Mouse (Mus musculus): ENCODE results near the gene Hsd11b1.
A peak's percentile ranks its signal among the peaks of the same experiment; 100 is the strongest.
"Not testable (repeated sequence)": the region's sequence is repeated elsewhere in the genome, so short reads cannot be mapped to it uniquely, and the experiment has no call there.

The Hsd11b1 gene

DNA sequence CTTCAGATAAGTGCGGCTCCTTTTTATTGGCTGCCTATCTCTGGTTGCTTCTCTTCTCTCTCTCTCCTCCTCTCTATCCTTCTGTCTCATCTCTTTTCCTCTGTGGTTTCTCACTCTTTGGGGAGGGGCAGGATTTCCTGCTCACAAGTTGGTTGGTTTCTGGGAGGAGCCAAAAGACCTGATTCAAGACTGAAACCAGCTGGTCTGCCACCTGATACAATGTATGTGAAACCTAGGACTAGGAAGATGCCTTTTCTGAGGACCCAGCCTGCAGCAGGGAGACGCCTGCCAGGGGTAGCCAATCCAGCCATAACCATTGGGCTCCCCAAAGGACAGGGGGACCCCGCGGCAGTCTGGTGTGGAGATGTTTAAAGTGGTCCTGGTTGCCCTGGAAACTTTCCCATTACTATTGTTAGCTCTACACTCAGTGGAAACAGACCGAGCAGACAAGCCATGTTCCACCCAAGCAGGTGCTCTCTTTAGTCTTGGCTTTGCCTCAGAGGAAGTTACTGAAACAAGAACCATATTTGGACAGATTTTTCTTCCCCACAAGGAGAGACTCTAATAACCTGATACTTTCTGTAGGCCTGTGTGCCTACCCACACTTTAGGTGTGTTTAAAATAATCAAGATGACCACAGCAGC is at the start of gene Hsd11b1:
Gene Hsd11b1 (minus strand): TSS at position 121 of the 644 bp plus-strand sequence.
- peak; percentile 31 to 35 for DNase-seq

DNA sequence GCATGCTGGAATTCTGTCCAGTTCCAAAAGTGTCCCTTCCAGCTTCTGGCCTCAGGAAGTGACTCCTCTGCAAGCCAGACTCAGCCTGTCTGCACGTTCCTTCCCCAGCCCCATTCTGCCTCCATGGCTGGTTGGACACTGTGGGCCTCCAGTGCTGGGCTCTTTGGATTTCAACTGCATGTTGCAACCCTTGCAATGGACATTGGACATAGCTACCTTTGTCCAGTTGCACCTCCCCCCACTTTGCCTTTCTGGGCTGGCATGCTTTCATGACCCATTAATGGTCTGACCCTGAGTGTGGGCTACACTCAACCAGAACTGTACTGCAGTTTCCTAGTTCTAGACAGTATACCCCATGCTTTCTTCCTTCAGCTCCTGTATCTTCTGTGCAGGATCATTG is 47.7 kb upstream of the Hsd11b1 start:
- DNase-seq, result no peak

DNA sequence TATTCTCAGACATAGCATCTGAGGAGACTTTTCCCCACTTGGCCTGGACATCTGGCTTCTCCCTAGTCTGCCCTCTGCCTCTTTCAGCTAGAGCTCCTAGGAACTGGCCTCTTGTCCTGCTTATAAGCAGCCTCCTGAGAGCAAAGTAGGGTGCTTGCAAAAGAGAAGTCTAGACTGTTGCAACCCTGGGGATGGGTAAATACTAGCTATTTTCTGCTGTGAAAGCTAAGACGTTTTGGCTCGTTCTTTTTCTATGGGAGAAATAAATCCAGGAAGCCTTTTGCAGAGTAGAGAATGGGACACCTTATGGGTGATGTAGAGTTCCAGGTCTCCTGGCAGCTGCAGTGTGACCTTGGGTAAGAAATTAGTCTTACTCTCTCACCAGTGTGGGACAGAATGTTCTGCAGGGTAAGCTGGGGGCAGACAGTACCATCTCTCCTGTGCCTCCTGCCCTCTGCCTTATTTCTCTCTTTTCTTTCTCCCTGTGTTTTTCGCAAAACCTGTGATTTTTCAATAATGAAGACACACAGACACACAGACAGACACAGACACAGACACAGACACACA is 46.7 kb upstream of the Hsd11b1 start:
- DNase-seq, result no peak

DNA sequence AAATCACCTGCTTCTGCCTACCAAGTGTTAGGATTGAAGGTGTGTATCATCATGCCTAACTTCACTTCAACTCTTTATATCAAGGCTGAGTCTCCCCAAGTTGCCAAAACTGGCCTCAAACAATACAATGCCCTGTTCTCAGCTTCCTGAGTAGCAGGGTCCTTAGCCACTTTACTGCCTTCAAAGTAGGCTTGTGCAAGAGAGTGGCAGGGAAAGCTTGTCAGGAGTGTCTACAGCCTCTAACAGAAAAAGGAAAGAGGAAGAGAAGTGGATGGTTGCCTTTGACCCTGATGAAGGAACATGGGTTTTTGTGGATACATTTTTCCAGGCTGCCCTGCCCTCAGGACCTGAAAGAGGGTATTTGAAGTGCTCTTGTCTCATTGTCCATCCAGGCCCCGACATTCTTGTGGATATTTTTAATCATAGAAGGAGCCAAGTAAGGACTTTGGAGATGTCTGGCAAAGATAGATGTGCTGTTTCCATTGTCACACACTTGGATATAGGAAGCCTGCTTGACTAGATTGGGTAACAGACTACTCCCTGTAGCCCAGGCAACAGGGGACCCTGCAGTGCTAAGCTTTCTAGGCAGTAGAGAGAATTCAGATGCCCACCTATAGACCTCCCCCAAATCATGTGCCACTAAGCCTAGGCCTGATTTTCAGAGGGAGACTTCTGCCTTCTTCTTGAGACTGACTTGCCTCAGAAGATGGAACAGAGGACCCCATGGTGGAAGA is 46.1 kb upstream of the Hsd11b1 start:
- no peak for DNase-seq

DNA sequence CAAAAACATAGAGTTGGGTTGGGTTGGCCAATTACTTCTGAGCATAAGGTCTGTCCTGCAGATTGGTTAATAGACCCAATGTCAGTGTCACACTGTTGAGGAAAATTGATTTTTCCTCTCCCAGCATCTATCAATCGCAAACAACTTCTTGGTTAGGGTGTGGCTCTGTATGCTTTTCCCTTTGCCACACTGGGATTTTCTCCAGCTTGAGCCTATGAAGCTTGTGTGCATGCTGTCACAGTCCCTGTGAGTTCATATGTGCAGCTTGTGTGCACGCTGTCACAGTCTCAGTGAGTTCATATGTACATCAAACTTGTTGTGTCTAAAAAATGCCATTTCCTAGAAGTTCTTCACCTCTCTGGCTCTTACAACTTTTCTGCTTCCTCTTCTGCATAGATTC is 43.0 kb upstream of the Hsd11b1 start:
- no peak for DNase-seq

DNA sequence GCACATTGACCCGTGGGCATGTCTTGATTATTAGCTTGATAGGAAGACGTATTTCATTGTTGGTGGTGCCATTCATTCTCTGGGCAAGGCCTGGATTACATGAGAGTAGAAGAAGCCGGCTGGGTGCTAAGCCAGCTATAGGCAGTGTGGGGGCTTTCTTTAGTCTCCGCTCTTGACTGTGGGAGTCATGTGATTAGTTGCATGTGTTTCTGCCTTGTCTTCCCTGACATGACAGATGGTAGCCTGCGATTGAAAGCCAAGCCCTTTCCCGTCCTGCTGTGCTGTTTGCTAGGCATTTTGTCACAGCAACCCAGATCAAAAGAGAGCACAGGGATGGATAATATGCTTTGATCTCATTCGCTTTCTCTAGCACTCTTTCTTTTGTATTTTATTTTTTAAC is 41.5 kb upstream of the Hsd11b1 start:
- peak; percentile 79 to 83 for DNase-seq

DNA sequence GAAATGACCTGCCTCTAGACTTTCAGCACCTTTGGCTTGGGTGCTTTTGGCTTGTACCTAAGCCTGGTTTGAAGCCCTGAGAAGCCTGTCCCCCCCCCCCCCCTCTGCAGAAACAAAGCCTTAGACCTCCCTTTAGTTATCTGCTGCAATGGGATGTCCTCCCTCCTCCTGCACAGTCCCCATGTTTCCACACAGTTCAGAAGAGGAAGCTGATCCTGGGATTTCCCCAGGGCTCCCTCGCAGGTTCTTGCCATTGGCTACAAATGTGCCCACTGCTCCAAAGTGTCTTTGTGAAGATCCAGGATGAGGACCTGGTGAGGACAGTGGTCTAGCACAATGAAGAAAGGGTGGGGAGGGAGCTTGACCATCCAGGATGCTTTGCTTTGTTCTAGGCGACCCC is 39.2 kb upstream of the Hsd11b1 start:
- DNase-seq, result no peak

DNA sequence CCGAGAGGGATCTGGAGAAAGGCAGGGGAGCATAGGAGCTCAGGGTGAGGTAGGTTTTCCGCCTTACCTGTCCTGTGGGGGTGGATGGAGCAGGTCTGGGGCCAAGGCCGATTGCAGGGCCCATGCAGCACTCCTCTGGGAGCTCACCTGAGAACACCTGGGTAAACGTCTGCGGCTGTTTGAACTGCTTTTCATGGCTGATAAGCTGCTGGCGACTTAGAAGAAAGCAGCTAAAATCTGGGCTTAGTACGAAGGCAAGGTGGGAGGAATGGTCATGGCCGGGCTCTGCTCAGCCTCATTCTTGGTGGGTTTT is 38.2 kb upstream of the Hsd11b1 start:
- DNase-seq, result no peak

DNA sequence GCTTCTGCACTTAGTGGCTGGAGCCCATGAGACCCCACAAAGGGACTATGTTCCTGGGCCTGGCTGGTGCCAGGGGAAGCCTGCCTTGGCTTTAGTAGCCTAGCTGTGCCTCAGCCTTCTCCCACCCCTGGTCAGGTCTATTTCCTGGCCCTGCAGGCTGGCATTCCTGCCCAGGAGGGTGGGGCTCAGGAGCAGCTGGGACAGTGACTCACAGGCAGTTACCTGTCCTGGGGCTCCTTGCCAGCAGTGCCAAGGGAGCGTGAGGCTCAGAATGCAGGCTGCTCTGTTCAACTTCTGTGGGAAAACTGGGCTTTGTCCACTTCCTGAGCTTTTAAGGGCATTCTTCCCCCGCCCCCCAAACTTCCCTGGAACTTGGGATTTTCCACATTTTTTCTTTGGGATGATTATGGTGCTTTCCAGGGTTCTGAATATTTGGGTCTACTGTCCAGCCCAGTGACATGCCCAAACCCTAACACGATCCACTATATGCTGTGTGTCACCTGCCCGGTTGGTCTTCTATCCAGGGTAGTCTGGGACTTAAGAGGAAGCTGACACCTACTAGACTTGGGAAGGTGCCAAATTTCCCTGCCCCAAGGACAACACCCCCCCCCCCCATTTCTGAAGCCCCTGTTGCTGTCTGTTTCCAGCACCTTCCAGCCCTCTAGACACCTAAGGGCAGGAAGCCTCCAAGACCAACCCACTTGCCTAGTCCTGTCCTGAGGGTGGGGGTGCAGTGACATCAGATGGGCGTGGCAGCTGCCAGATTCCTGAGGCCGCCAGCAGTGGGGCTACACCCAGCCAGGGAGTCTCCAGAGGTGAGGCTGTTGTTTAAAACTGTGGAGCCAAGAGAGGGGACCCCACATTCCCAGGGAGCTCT is 37.6 kb upstream of the Hsd11b1 start:
- DNase-seq, result peak in 1 of 2 experiments; percentile 31

DNA sequence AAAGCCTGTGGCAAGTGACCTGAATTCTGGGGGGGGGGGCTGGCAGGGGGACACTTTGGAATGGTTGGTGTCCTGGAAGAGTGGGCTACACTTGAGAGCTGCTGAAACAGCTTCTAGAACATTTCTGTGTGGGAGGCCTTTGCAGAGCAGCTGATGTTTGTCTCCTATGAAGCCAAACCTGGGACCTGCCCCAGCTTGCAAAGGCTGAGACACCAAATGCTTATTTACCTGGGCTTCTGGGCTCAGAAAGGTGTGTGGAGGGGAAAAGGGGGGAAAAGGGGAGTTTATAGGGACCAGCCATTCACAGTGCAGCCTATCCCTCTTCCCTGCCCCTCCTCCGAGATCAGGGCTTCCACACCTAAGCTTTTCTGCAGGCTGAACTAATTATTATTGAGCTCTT is 36.1 kb upstream of the Hsd11b1 start:
- no peak for DNase-seq

DNA sequence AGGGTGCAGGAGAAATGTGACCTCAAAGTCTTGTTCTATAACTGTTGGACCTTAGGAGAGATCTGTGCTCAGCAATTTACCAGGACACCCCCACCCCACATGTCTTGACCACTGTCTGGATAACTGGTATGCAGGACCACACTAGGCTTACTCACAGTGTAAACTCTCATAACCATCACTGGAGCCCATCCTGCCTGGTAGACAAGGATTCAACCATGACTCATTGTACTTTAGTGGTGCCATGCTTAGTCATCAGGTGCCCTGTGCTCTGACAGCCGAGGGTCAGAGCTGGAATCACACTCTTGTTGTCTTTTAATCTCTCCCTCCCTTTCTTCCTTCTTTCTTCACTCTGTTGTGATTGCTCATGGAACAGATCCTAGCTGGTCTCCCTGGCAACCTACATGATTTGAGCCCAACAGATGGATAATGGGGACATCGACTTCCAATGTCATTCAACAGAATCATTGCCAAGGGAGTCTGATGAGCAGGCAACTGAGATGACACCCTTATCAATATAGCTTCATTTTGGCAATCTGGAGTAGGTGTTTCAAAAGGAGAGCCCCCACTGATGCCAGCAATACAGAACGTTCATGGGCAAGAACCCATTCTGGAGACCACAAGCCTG is 34.4 kb upstream of the Hsd11b1 start:
- peak in 1 of 2 experiments; percentile 28 for DNase-seq

DNA sequence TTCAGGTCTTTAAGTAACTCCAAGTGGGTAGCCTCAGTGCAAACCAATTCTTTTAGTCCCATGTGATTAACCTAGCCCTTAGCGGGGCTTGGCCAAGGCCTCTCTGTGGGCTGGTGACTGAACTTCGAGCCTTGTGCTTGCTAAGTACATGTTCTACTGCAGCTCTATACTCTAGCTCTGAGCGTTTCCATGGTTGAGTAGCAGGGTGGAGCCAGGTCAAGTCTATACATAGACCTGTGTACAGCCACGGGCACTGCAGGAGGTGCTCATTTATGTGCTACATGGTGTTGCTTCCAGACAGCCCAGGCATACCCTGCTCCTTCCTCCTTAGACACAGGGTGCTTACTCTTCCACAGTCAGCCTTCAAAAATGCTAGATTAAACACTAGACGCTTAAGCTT is 32.0 kb upstream of the Hsd11b1 start:
- DNase-seq, result no peak

DNA sequence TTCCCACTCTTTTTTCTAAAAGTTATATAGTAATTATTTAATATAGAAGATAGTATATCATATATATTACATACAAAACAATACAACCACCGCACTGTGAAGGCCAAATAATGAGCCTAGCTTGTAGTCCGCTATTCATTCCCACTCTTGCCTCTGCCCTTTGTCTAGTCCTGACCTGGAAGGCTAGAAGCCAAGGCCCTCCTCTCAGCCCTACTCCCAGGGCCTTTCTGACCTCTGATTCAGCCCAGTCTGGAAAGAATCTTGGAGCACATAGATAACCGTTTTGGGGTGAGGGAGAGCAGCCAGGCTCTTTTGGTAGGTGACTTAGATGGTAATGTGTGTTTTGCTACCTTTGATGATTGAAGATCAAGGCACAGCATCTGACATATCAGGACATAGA is 30.1 kb upstream of the Hsd11b1 start:
- no peak for DNase-seq

DNA sequence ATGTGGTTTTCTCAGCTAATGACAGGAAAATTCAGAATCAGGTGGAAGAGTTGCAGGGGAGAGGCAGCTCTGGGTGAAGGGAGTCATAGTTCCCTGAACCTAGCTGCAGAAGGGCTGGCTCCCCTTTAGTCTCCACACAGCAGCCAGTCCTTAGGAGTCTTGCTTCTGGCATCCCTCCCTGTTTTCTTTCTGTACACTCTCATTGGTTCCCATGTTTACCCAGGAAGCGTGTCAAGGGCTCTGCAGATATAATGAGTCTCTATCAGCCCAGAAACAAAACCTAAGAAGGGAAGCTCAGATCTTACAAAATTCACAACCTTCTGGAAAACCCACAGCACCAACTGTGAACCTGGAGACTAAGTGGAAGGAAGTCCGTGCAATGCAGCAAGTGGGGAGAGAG is 29.2 kb upstream of the Hsd11b1 start:
- no peak for DNase-seq

DNA sequence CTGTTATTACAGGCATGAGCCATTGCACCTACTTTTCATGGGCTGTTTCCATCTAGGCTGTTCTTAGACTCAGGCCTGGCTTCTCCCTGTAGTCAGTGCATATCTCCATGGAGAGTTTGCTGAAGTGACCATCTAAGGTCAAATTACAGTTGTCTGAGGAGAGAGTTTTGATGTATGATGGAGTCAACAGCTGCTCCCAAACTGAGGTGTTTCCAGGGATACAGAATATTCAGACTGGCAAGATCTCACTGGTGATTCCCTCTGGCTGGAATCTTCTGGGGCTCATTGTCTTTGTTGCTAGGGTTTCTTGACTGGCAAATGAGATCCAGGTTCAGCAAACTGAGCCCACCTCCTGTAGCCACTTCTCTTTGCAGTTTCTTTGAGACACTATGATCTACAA is 26.8 kb upstream of the Hsd11b1 start:
- DNase-seq, result no peak

DNA sequence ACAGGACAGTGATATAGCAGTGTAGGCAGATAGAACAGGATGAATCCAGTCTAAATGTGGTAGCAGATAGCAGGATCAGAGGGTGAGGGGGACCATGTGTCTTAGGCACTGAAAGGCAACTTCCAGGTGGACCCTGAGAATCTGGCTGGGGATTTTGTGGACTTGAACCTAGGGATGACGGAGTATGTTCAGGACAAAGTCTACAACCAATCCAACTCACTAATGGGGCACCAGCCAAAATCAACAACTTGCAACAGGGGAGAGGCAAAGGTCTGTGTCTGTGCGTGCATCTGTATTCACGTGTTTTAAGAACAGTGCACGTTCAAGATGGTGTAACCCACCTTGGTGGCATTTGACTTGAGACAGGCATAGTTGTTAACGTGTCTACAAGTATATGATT is 26.0 kb upstream of the Hsd11b1 start:
- no peak for DNase-seq

DNA sequence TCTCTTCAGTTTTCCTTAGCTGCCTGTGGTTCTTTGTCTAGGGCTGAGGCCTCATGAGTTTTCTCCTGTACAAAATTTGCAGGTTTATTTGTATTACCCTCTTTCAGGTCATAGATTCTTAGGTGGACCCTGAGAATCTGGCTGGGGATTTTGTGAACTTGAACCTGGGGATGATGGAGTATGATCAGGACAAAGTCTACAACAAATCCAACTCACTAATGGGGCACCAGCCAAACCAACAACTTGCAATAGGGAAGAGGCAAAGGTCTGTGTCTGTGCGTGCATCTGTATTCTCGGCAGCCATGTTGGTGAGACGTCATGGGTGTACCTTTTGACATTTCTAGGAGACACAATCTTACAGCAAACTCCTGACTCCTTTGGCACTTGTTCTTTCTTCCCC is 25.2 kb upstream of the Hsd11b1 start:
- no peak for DNase-seq

DNA sequence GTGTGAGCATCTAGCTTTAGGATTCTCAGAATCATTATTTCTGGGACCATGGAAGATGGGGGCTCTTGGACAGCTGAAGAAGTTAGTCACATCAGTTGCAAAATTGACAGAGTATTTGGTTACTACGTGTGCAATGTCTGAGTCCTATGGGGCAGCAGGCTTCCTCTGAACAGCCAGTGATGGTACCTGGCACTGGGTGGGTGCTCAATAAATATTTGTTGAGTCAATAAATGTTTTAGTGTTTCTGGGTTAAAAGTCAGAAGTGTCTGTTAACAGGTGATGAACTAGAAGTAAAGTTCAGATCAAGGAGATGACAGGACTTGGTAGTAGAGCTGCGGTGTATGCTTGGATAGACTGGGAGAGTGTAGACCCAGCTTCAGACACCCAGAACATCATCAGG is 23.7 kb upstream of the Hsd11b1 start:
- DNase-seq, result no peak

DNA sequence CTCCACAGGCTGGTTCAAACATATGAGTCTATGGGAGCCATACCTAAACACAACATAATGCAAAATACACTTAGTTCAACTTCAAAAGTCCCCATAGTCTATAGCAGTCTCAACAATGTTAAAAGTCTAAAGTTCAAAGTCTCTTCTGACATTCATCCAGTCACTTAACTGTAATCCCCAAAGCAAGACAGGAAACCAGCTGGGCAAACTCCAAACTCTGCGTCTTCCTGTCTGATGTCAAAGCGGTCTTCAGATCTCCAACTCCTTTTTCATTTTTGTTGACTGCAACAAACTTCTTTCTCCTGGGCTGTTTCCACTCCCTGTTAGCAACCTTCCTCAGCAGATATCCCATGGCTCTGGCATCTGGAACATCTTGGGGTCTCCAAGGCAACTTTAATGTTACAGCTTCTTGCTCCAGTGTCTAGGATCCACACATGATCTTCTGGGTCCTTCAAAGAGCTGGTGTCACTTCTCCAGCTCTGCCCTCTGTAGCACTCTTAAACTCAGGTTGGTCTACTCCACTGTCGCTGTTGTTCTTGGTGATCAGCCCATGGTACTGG is 22.0 kb upstream of the Hsd11b1 start:
- DNase-seq, result not testable (repeated sequence)

DNA sequence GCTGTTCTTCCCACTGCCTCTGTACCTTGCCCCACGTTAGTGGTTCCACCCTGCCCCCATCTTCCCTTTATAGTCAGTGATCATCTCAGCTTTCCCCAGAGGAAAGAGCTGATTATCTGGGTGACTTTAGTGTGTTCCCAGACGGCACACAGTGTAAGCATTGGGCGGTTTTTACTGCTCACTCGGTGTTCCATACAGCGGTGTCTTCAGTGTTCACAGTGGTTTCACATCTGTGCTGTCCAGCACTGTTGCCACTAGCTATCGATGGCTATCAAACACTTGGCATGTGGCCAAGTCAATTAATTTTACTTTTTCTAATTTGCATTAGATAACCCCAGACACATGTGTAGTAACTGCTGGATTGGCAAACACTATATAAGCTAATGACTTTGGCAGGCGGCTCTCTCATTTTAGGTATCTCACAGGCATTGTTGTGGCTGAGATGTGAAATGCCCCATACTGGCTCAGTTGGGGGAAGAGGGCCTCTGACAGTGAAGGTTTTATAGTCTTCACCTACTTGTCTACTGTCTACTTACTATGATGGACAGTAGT is 20.4 kb upstream of the Hsd11b1 start:
- DNase-seq, result no peak

DNA sequence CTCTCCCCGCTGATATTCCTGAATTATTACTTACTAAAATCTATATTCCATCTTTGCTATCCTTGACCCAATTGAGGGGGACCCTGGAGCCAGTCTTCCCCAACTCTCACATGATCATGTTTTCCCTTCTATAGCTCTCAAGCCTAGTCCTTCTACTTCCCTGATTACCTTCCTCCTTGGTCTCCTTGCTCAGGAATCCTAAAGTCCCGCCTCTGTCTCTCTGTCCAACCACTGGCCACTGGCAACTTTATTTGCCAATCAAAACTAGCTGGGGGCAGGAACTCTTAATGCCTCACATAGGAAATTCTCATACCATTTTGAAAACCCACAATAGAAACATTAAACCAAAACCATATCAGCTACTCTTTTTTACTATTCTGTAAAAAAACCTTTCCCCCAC is 17.5 kb upstream of the Hsd11b1 start:
- DNase-seq, result no peak

DNA sequence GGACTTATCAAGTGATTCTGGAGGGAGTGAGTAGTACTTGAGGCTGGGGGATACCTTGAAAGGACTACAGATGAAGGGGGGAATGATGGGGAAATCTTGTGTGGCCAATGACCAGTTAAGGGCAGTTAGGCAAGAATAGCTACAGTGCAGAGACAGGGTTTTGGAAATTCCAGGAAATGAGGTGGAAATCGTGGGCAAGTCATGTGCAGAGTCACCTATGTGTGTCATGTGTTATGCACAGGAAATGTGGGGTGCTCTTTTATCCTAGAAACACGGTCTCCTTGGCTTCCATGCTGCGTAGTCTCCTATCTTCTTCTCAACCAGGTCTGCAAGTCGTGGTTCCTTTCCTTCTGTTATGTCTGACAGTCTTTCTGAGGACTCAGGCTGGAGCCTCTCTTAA is 15.6 kb upstream of the Hsd11b1 start:
- DNase-seq, result no peak

Data from cerebellum, postnatal 10 days (tissue).